Mouse (Mus musculus) spleen, postnatal 10 days (tissue): ENCODE data around the gene Gm10073.

Experiments used
- DNase-seq, 2 experiments: peaks; one replicate each; pipeline ENCODE4 v3.0.0; 2021 to 2022; ENCODE audit warnings: low spot score in 2 of 2

Gene Gm10073

DNA sequence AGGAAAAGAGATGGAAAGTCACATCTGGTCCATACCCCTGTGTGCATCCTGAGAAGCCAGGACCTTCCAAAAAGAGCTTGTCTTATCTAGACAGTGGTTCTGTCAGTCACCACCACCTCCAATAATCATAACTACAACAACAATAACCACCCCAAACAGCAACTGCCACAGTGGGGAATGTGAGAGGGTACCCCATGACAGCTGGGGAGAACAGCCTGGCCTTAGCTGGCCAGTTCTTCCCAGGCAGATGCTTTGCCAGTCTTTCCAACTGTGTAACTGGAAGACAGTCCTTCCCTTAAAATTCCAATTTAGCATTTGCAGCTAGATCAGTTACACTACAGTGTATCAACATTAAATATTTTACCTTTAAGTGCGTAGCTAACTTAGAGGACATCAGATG is 22.4 kb downstream of the Gm10073 start:
- DNase-seq, result no peak

DNA sequence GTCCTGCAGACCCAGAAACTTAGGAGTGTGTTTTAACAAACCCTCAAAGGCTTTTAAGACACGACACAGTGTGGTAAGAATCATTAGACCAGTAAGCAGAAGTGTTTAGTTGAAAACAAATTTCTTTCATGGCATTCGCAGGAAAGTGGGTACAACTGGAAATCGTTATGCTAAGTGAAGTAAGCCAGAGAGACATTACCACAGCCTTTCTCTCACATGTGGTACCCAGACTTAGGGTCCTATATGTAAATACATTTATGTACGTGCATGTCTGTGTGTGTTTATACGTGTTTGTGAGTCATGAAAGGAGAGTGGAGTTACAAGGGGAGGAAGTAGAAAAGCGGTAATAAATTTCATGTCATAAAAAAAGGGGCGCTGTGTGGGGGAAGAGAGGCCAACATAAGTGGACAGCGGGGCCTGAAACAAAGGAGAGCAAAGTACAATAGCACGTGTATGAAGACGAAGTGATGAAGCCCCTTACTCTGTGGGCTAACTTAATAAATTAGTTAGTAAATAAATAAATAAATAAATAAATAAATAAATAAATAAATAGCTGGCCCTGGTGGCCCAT is 24.8 kb downstream of the Gm10073 start:
- DNase-seq, result no peak

DNA sequence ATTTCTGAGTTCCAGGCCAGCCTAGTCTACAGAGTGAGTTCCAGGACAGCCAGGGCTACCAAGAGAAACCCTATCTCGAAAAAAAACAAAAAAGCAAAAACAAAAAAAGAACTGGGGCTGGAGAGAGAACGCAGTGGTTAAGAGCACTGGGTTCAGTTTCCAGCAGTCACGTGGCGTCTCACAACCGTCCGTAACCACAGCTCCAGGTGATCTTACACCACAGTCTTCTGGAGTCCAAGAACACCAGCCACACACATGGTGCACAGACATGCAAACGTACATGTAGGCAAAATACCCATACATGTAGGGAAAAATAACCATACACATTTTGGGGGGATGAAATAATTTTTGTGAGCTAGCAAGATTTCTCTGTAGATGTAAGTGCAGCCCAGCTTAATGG is 26.5 kb downstream of the Gm10073 start:
- no peak for DNase-seq

DNA sequence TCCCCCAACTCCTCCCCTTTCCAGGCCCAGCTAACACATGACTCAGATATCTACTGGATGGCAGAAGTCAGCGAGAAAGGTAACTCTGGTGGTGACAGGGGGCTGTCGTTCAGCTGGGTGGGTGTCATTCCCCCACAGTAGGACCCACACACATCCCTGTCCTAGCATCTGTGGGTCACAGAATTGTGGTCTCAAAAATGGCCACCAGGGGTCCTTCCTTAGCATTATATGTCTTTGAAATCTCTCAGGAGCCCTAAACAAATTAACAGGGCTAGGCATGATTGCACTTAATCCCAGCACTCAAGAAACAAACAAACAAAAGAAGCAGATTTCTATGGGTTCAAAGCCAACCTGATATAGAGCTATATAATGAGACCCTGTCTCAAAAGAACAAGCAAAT is 28.1 kb downstream of the Gm10073 start:
- DNase-seq, result peak in 1 of 2 experiments; percentile 40

DNA sequence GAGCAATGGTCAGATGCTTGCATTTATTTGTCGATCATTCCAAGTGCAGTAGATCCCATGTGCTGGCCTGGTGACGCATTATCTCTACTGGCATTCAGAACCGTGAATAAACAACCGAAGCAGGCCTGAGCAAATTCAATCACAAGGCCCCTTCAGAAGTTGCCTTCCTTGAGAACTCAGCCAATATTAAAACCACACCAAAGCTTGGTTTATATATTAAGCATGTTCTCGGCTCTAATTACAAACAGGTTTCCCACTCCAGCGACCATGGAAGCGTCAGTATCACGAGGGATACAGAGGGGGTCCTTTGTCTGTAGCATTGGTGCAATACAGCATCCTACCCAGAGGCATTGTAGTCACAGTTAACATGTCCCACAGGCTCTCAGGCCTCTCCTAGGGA is 30.2 kb downstream of the Gm10073 start:
- DNase-seq, result no peak

DNA sequence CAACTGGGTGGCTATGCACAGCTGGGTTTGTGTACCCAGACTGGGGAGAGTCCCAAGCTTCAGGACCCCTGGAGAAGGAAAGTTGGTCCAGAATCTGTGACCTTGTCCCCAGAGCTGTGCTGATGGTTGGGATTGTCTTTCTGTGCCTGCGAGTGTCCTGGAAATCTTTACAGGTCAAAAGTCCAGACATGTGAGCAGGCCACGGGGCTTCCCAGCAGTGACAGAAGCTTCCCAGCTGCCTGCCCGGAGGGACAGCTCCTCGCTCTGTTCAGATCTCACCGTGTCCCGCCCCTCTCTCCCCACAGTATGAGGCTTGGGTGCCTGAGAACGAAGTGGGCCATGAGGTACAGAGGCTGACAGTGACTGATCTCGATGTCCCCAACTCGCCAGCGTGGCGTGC is 32.3 kb downstream of the Gm10073 start:
- DNase-seq, result no peak

DNA sequence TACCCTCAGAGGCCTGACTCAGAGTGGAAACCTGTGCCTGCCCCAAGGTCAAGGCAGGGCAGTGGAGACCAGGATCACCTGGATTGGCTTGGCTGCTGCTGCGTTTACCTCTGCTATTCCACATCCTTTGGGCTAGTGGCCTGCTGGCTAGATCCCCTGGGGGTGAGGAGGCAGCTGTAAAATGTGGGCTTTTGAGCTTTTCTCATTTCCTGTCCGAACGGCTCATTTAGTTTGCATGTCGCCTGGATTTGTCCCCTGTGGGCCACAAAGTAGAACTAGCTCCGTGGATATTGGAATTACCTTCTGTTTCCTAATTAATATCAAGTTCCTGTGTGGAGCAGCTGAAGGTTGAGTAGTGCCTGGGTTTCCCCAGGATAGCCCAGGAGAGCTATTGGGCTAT is 34.1 kb downstream of the Gm10073 start:
- no peak for DNase-seq

DNA sequence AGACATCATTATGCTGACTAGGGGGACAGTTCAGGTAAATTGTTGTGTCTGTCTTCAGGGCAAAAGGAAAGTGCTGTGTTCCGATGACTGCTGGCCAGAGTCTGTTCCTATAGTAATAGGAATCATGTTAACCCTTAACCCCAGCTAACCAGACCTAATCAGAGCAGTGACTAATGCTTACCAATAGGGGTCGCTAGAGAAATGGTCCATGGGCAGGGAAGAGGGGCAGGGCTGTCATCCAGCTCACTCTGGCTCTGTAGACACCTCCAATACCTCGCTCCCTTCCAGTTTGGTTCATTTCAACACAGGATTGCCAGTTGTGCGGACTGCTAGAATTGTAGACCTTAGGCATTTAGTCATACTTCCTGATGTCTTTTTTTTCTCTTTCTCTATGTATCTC is 37.8 kb downstream of the Gm10073 start:
- DNase-seq, result no peak

DNA sequence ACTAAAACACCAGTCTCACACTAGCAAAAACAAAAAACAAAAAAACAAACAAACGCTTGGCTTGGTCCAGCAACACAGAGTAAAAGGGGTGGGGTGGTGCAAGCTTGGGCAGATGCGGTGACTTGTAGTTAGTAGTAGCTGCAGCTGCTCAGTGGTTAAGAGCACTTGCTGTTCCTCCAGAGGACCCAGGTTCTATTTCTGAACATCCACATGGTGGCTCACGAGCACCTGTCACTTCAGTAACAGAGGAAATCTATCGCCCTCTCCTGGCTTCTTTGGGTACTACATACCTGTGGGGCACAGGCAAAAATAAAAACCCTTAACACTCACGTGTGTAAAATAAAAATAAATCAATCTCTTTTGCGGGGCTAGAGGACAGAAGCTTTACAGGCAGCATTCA is 38.8 kb downstream of the Gm10073 start:
- peak; percentile 47 to 75 for DNase-seq

DNA sequence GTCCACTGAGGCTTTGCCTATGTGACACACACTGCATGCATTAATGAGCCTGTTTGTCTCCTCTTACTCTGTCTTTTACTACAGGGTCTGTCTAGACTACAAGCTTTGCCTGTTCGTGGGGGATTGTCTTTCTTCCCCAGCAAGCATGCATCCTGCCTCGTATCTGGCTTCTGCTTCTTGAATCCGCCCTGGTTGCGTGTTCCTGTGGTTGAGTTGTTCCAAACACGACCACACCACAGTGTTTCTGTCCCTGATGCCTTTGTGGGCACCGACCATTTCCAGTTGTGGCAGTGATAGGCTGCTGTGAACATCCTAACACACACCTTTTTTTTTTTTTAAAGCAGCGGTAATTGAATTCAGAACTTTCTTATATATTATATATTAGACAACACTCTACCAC is 39.6 kb downstream of the Gm10073 start:
- DNase-seq, result no peak

DNA sequence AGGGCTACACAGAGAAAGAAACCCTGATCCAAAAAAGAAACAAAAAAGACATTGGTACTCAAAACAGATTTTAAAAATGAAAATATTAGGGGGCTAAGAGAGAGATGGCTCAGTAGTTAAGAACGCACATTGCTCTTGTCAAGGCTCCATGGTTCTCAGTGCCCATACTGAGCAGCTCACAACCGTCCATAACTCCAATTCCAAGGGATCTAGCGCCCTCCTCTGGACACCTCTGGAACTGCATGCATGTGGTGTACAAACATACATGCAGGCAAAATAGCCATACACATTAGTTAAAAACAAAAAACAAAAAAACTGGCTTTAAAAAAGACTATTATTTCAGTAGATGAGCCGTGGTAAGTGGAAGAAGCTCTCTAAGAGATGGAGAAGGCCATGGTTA is 42.7 kb downstream of the Gm10073 start:
- DNase-seq, result peak in 1 of 2 experiments; percentile 52

DNA sequence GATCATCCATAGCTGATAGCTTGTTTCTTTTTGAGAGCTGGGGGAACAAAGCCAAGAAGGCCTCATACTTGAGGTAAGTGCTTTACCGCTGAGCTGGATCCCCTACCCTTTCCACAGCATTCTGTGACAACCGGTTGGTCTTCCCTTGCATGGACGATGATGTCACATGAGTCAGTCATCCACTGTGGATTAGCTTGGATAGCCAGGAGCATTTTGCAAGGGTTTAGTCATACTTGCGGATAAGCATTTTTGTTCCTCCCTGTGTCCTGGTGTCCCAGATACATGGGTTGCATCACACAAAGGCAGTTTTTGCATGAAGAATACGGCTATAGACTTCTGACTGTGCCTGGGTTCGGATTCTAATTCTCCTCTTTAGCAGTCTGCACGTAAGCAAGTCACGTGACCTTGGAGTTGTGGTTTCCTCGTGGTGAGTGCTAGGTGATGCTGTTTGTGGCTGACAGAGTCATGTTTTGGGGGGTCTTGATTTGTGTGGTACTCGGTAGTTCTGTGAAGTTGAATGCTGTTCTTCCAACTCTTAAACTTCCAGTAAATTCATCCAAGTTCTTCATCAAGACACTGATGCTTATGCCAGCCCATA is 43.3 kb downstream of the Gm10073 start:
- DNase-seq, result no peak

DNA sequence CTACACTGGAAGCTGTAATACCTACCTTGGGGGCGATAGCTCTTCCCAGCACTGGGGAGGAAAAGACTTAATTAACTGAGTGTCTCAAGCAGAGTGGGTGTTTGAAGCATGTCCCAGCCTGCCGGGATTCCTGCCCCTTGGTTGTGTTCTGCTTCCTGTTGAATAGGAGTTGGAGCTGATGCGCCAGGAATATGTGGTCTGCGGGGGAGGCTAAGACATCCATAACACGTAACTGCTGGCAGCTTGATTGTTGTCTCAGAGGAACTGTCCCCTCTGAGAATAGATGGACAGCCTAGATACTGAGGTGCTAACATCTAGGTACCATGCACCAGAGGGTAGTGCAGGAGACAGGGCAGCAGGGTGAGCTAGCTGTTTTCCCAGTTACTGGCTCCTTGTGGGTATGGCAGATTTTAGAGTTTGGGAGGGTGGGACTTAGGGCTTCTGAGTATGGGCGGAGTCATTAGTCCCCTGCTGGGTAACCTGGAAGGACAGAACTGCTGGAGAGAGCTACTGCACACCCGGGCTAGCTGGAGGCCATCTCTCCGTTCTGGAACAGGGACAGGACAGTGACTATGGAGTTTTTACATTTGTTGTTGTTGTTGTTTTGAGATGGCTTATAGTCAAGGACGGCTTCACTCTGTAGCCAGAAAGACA is 44.5 kb downstream of the Gm10073 start:
- no peak for DNase-seq

DNA sequence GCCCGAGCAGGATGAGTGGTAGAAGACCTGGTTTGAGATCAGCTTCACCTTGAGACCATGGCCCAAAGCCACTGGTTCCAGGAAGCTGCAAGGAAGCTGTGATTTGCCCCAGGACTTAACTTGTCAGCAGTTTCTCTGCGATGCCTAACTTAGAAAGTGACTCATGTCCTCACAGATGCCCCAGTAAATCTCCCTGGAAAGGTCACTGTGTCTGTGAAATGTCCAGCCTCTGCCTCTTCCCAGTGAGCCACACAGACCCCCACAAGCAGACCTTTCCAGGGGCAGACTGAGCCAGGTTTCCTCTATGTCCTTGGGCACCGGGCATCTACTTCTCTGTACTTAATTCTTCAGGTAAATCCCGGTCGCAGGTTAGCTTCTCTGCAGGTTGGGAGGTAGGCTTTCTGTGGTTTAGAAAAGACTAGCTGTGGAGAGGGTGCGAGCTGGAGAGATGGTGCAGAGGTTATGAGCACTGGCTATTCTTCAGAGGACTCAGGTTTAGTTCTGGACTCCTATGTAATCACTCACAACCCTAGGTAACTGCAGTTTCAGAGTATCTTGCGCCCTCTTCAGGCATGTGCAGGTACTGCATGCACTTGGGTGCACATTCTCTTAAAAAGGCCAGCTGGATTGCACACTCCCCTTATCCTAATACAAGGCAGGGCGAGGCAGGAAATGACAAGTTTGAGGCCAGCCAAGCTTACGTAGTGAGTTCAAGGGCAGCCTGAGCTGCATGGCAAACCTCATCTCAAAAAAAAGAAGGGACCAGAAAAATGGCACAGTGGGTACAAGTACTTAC is 45.8 kb downstream of the Gm10073 start:
- peak in 1 of 2 experiments; percentile 38 for DNase-seq

DNA sequence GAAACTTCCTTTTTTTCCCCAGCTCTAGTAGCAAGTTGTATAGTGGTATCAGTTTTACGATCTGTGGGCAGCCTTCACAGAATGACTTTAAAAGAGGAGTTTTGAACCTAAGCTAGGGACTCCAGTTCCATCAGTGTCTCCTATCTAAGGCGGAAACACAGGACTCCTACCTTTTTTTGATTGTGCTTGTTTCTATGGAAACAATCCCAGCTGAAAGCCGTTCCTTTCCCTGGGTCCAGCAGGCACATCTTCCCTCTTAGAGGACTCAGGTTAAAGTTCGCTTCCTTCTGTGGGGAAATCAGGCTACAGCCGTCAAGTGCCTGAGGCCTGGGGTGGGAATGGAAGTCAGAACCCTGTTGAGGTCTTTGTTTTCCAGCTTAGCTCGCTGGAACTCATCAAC is 46.5 kb downstream of the Gm10073 start:
- DNase-seq, result no peak
